Mouse (Mus musculus): ENCODE data around the gene Nemp1.

The Nemp1 gene

GRCm38 (mm10) chr10:127666501-127667268 is at the start of gene Nemp1:
Nemp1 (plus strand) TSS chr10:127666901.
- DNase-seq (ENCODE audit: low read depth, low spot score), result no peak

- DNase-seq (ENCODE audit: low read depth, low spot score), result no peak
These were observed 49.4 kb upstream of the Nemp1 start for GRCm38 (mm10) chr10:127617294-127617693.

GRCm38 (mm10) chr10:127618173-127618572 is 48.5 kb upstream of the Nemp1 start:
- no peak for DNase-seq (ENCODE audit: low read depth, low spot score)

- no peak for DNase-seq (ENCODE audit: low read depth, low spot score)
These were observed 47.5 kb upstream of the Nemp1 start for GRCm38 (mm10) chr10:127619119-127619721.

- DNase-seq (ENCODE audit: low read depth, low spot score), result no peak
These were observed 46.7 kb upstream of the Nemp1 start for GRCm38 (mm10) chr10:127619941-127620405.

- no peak for DNase-seq (ENCODE audit: low read depth, low spot score)
These were observed 46.1 kb upstream of the Nemp1 start, which contains the start of gene Lrp1 for GRCm38 (mm10) chr10:127620406-127621190. Lrp1 (minus strand) TSS chr10:127621148.

- DNase-seq (ENCODE audit: low read depth, low spot score), result no peak
These were observed 45.3 kb upstream of the Nemp1 start for GRCm38 (mm10) chr10:127621191-127622056.

- DNase-seq (ENCODE audit: low read depth, low spot score), result no peak
These were observed 44.7 kb upstream of the Nemp1 start for GRCm38 (mm10) chr10:127622057-127622392.

GRCm38 (mm10) chr10:127622661-127623060 is 44.0 kb upstream of the Nemp1 start:
- no peak for DNase-seq (ENCODE audit: low read depth, low spot score)

GRCm38 (mm10) chr10:127623439-127624216 is 43.1 kb upstream of the Nemp1 start:
- no peak for DNase-seq (ENCODE audit: low read depth, low spot score)

GRCm38 (mm10) chr10:127626433-127626832 is 40.3 kb upstream of the Nemp1 start:
- peak; percentile 9 for DNase-seq (ENCODE audit: low read depth, low spot score)

GRCm38 (mm10) chr10:127631261-127632214 is 35.2 kb upstream of the Nemp1 start:
- no peak for DNase-seq (ENCODE audit: low read depth, low spot score)

- DNase-seq (ENCODE audit: low read depth, low spot score), result no peak
These were observed 33.9 kb upstream of the Nemp1 start for GRCm38 (mm10) chr10:127632668-127633271.

- DNase-seq (ENCODE audit: low read depth, low spot score), result no peak
These were observed 26.3 kb upstream of the Nemp1 start for GRCm38 (mm10) chr10:127640421-127640820.

- peak; percentile 68 for DNase-seq (ENCODE audit: low read depth, low spot score)
These were observed 24.6 kb upstream of the Nemp1 start for GRCm38 (mm10) chr10:127641861-127642771.

GRCm38 (mm10) chr10:127642772-127643552 is 23.7 kb upstream of the Nemp1 start, which contains the start of gene Stat6:
Stat6 (plus strand) TSS chr10:127642986.
- DNase-seq (ENCODE audit: low read depth, low spot score), result peak; percentile 56
